Mouse (Mus musculus): ENCODE results near the gene Cdkl5. TPM values are rescaled to one million over a fixed set of nuclear protein-coding genes. Genes with fewer than 3 reads are reported as not detected.

The Cdkl5 gene
- polyA plus RNA-seq, 1 experiment: 4.4 TPM

DNA sequence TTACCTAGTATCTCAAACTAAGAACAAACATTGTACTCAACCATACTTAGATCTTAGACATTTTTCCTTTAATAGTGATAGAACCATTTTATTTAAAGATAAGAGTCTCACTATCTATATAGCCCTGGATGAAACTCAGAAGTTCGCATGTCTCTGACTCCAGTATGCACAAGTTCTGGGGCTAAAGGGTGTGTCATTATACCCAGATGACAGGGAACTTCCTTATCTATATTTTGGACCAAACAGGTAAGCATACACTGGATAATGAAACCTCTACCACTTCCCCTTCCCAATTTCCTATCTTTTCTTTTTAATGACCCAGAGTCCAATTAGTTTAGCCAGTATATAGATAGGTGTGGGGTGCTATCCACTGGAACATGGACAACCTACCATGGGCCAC lies 65.6 kb downstream of the Cdkl5 start:
- Histone ChIP-seq H3K27ac (ENCODE audit: insufficient read depth, low read length) (no peak overlapping the region), H3K4me3 (ENCODE audit: insufficient read depth, low read length) (no peak overlapping the region), H3K4me1 (ENCODE audit: control insufficient read depth, insufficient read depth, low read length) (no peaks in the 10 kb centered on the region)
- TF ChIP-seq CTCF (IDR thresholded peaks at IDR 0.05; ENCODE audit: borderline replicate concordance, insufficient read depth, low read length) (no peak), POLR2A (IDR thresholded peaks at IDR 0.05; ENCODE audit: low read depth, low read length) (no peak)

DNA sequence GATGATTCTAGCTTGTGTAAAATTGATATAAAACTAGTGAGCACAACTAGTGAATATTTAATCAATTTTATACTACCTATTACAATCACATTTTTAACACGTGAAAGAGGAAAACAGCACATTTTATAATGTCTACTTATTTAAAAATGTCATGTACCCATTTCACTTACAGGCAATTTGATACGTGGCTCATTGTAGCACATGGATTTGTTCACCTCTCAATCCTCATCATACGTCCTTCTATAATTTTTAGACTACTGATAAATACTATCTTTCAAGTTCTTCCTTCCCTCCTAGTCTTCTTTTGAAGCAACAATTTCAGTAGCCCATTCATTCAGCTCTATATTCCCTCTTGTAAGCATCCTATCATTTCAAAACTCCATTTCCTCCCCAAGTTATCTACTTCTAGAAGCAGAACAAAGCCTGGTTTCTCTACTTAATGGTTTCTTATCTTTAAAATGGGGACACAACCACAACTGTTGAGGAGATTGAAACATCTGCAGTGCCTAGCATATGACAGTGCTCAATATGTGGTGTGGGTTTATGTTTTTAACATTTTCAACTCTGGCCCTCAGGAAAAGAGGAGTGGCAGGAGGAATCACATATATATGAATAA lies 75.4 kb downstream of the Cdkl5 start:
- Histone ChIP-seq H3K4me3 (ENCODE audit: insufficient read depth, low read length) (no peak overlapping the region), H3K4me1 (ENCODE audit: control insufficient read depth, insufficient read depth, low read length) (no peaks in the 10 kb centered on the region)
- TF ChIP-seq POLR2A (IDR thresholded peaks at IDR 0.05; ENCODE audit: low read depth, low read length) (no peak), CTCF (IDR thresholded peaks at IDR 0.05; ENCODE audit: borderline replicate concordance, insufficient read depth, low read length) (no peak)

DNA sequence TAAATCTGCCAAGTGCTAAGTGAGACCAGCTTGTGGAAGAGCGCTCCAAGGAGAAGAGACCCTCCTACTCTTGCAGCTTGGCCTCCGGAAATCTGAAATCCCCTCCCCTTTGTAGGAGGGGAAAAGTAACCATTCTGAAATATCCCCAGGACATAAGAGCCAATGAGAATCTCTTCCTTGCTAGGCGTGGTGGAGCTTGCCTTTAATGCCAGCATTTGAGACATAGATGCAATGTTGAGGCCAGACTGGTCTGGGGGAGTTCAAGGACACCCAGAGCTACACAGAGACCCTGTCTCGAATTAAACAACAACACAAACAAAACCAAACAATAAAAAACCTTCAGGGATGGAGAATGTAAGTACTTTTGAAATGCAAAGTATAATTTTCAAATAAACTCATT lies 87.6 kb downstream of the Cdkl5 start, which contains the start of gene Gja6:
TSS of gene Gja6 (minus strand) at position 101 of the 400 bp plus-strand sequence.
- Histone ChIP-seq H3K4me1 (ENCODE audit: control insufficient read depth, insufficient read depth, low read length) (no peaks in the 10 kb centered on the region), H3K4me3 (ENCODE audit: insufficient read depth, low read length) (no peak within 1 kb of the TSS), H3K27ac (ENCODE audit: insufficient read depth, low read length) (no peak within 1 kb of the TSS)
- TF ChIP-seq CTCF (IDR thresholded peaks at IDR 0.05; ENCODE audit: borderline replicate concordance, insufficient read depth, low read length) (no peak), POLR2A (IDR thresholded peaks at IDR 0.05; ENCODE audit: low read depth, low read length) (no peak)

More for the DNA sequence above, 75.4 kb downstream of the Cdkl5 start:
- no peak overlapping the region for H3K27ac ChIP-seq (ENCODE audit: insufficient read depth, low read length)

DNA sequence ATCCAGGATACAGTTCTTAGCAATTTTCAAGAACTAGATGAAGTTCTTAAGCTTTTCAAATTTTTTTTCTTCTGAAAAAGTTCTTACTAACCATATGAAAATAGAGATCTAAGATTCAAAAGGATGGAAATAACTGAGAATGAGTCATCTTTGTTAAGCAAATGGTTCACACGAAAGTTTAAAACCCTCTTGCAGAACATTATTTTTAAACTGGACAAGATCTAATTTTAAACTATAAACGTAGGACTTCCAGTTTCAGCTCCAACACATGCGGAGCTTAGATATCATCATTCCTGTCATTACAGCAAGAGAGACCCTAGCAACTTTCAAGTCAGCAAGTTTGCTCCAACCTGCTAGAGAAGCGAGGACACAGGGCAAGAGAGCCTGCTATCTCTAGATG lies 88.0 kb downstream of the Cdkl5 start:
- H3K4me3 ChIP-seq (ENCODE audit: insufficient read depth, low read length): no peak overlapping the region
- TF ChIP-seq POLR2A (IDR thresholded peaks at IDR 0.05; ENCODE audit: low read depth, low read length) (no peak), CTCF (IDR thresholded peaks at IDR 0.05; ENCODE audit: borderline replicate concordance, insufficient read depth, low read length) (no peak)
- H3K4me1 ChIP-seq (ENCODE audit: control insufficient read depth, insufficient read depth, low read length): no peaks in the 10 kb centered on the region
- no peak overlapping the region for H3K27ac ChIP-seq (ENCODE audit: insufficient read depth, low read length)

DNA sequence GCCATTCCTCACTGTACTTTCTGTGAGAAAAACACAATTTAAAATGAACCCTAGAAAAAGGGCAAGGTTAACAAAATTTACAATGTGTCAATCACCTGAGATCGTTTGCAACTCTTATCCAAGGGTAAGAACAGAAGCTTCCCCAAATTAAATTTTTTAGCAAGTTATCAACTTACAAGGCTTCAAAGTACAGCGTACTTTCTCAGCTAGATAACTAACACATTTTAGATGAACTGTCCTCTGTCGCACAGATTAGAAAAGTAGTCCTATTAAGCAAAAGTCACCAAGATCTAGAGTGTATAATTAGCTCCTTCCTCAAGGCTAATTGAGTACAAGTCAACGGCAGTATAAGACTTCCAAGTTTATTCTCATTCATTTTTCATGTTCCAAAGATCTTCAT lies 88.6 kb downstream of the Cdkl5 start:
- H3K27ac ChIP-seq (ENCODE audit: insufficient read depth, low read length): no peak overlapping the region
- H3K4me1 ChIP-seq (ENCODE audit: control insufficient read depth, insufficient read depth, low read length): no peaks in the 10 kb centered on the region
- no peak for TF ChIP-seq CTCF (IDR thresholded peaks at IDR 0.05; ENCODE audit: borderline replicate concordance, insufficient read depth, low read length)
- no peak for TF ChIP-seq POLR2A (IDR thresholded peaks at IDR 0.05; ENCODE audit: low read depth, low read length)
- H3K4me3 ChIP-seq (ENCODE audit: insufficient read depth, low read length): no peak overlapping the region

DNA sequence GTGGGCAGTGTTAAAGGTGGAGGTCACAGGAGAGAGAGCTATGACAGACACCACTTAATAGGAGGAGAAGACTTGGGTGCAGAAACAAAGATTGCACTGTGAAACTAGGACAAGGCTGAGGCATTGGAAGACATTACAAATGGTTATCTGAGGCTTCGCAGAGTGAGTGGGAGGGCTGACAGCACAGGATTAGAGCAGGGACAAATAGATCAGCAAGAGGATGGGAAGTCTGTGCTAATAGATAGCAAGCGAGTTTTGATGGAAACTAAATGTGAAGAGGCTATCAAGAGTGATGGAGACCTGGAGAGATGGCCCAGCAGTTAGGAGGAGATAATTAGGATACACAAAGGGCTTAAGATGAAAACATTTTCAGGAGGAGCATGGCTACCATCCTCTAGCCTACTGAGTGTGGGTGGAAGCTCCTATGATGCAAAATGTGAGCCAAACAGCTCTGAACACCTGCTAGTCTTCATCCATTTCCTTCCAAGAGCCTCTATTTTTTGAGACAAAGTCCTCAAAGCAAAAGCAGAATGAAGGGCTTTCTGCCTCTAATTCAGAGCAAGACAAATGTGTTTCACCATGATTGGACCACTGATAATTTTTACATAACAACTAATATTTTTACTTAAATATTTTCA lies 89.3 kb downstream of the Cdkl5 start:
- Histone ChIP-seq H3K4me1 (ENCODE audit: control insufficient read depth, insufficient read depth, low read length) (no peaks in the 10 kb centered on the region), H3K4me3 (ENCODE audit: insufficient read depth, low read length) (no peak overlapping the region), H3K27ac (ENCODE audit: insufficient read depth, low read length) (no peak overlapping the region)
- TF ChIP-seq CTCF (IDR thresholded peaks at IDR 0.05; ENCODE audit: borderline replicate concordance, insufficient read depth, low read length) (no peak), POLR2A (IDR thresholded peaks at IDR 0.05; ENCODE audit: low read depth, low read length) (no peak)

DNA sequence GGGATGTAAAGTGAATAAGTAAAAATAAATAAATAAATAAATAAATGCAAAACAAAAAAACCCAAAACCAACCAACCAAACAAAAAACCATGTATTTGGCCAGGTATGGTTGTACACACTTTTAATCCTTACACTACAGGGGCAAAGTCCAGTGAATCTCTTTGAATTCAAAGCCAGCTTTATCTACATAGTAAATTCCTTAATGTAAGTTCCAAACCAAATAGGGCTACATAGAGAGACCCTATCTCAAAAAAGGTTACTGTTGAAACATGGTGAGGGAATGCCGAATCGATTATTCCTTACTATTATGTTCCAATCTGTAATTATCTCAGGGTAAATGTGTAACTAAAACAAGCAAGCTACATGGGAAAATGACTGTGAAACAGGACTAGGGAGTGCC lies 93.4 kb downstream of the Cdkl5 start:
- no peaks in the 10 kb centered on the region for H3K4me1 ChIP-seq (ENCODE audit: control insufficient read depth, insufficient read depth, low read length)
- no peak overlapping the region for H3K4me3 ChIP-seq (ENCODE audit: insufficient read depth, low read length)
- no peak overlapping the region for H3K27ac ChIP-seq (ENCODE audit: insufficient read depth, low read length)
- TF ChIP-seq CTCF (IDR thresholded peaks at IDR 0.05; ENCODE audit: borderline replicate concordance, insufficient read depth, low read length) (no peak), POLR2A (IDR thresholded peaks at IDR 0.05; ENCODE audit: low read depth, low read length) (no peak)

DNA sequence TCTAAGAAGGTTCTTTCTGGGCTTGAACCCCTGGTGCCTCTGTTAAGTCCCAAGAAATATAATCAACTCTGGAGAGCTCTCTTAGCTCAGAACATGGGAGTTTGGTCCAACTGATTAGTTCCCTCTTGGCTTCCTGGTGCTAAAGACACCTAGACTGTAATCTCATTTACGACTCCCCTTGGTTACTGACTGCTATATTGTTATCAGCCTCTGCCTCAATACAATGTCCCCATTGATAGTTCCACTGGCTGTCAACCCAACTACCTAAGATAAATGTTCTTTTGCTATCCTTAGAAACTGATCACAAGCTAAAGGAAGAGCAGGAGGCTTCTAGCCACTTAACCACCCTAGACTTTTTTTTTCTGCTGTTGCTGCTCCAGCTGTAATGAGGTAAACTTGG lies 102.4 kb downstream of the Cdkl5 start:
- TF ChIP-seq CTCF (IDR thresholded peaks at IDR 0.05; ENCODE audit: borderline replicate concordance, insufficient read depth, low read length): no peak
- TF ChIP-seq POLR2A (IDR thresholded peaks at IDR 0.05; ENCODE audit: low read depth, low read length): no peak
- H3K27ac ChIP-seq (ENCODE audit: insufficient read depth, low read length): no peak overlapping the region
- H3K4me3 ChIP-seq (ENCODE audit: insufficient read depth, low read length): no peak overlapping the region
- no peaks in the 10 kb centered on the region for H3K4me1 ChIP-seq (ENCODE audit: control insufficient read depth, insufficient read depth, low read length)

DNA sequence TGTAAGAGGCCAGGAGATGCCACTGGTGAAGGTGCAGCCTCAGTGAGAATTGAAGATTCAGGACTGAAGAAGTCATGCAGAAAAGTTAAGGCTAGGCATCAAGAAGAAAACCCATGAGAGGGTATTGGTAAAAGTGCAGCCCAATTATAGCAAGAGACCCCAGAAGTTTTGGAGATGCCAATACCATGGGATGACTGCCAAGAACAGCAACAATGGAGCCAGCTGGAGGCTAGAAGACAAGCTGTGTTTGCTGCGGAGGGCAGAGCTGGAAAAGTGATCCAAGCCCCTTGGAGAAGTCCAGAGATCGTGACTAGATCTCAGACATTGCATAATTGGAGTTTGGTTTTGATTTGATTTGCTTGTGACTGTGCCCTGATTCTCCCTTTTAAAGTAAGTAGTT lies 108.2 kb downstream of the Cdkl5 start:
- H3K4me1 ChIP-seq (ENCODE audit: control insufficient read depth, insufficient read depth, low read length): no peaks in the 10 kb centered on the region
- H3K27ac ChIP-seq (ENCODE audit: insufficient read depth, low read length): no peak overlapping the region
- TF ChIP-seq CTCF (IDR thresholded peaks at IDR 0.05; ENCODE audit: borderline replicate concordance, insufficient read depth, low read length) (no peak), POLR2A (IDR thresholded peaks at IDR 0.05; ENCODE audit: low read depth, low read length) (no peak)
- H3K4me3 ChIP-seq (ENCODE audit: insufficient read depth, low read length): no peak overlapping the region

DNA sequence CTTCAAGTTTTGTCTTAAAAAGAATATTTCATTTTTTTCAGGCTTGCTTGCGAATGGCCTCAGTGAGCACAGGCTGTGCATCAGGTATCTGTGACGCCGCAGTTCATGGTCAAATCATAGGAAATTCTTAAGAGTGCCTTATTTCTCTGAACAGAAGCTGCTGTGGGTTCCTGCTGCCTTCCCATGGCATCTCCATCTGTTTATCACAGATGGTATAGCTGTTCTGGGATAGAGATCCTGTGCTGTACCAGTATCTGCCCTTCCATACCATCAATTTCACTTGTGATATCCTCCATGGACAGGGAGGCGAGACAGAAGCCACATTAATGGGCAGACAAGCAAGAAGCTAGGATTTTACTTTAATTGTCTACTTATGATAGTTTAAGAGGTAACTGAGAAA lies 127.9 kb downstream of the Cdkl5 start:
- TF ChIP-seq POLR2A (IDR thresholded peaks at IDR 0.05; ENCODE audit: low read depth, low read length) (no peak), CTCF (IDR thresholded peaks at IDR 0.05; ENCODE audit: borderline replicate concordance, insufficient read depth, low read length) (no peak)
- no peaks in the 10 kb centered on the region for H3K4me1 ChIP-seq (ENCODE audit: control insufficient read depth, insufficient read depth, low read length)

More for the DNA sequence above, 127.9 kb downstream of the Cdkl5 start:
- H3K4me3 ChIP-seq (ENCODE audit: insufficient read depth, low read length): no peak overlapping the region
- H3K27ac ChIP-seq (ENCODE audit: insufficient read depth, low read length): no peak overlapping the region

Measured in embryonic fibroblast, embryonic 13.5 days (primary cell).